Mouse (Mus musculus) testis, postnatal 10 days (tissue): ENCODE measurements at regions not wholly inside any gene's neighbourhood (a gene's known extent, or its start where the extent isn't known, plus 50 kb on each side); places are given as distances from the start of the nearest gene placed in this dataset.

Experiments used
- DNase-seq: peaks from one replicate; pipeline ENCODE4 v3.0.0; 2021; ENCODE audit warnings: low spot score

GRCm38 (mm10) chr11:23996250-23996649 lies 78.6 kb downstream of the A830031A19Rik start:
- DNase-seq = no peak

GRCm38 (mm10) chr11:23994160-23994559 lies 80.7 kb downstream of the A830031A19Rik start:
- DNase-seq = no peak

- DNase-seq = no peak
These were observed 87.1 kb downstream of the A830031A19Rik start for GRCm38 (mm10) chr11:23987532-23988450.

GRCm38 (mm10) chr11:23985231-23985630 lies 89.6 kb downstream of the A830031A19Rik start:
- no peak for DNase-seq

- DNase-seq = peak; percentile 76
These were observed 84.3 kb upstream of the Papolg start for GRCm38 (mm10) chr11:23979332-23979731.

GRCm38 (mm10) chr11:23978300-23978699 lies 83.2 kb upstream of the Papolg start:
- no peak for DNase-seq

- no peak for DNase-seq
These were observed 82.0 kb upstream of the Papolg start for GRCm38 (mm10) chr11:23977096-23977495.

GRCm38 (mm10) chr11:23954323-23954722 lies 59.3 kb upstream of the Papolg start:
- DNase-seq = no peak

GRCm38 (mm10) chr11:23945966-23946365 lies 50.9 kb upstream of the Papolg start:
- DNase-seq = no peak
